Mouse (Mus musculus) olfactory bulb, adult 2 months (tissue): Measurements from ENCODE around the gene Esm1. TPM values are rescaled to one million over a fixed set of nuclear protein-coding genes. Genes with fewer than 3 reads are reported as not detected.
"Not testable (repeated sequence)": the region's sequence is repeated elsewhere in the genome, so short reads cannot be mapped to it uniquely, and the experiment has no call there.

Experiments
- H3K27ac ChIP-seq: fragments of 200-500 bp; 2 replicates; pipeline ENCODE4 v1.5.1; 2012; ENCODE audit warnings: low read depth, low read length; ENCODE audit not compliant: insufficient read depth
- H3K4me1 ChIP-seq: fragments of 200-500 bp; 2 replicates; pipeline ENCODE4 v1.6.1; 2012; ENCODE audit warnings: low read length; ENCODE audit not compliant: control insufficient read depth, insufficient read depth
- H3K4me3 ChIP-seq: fragments of 200-500 bp; 2 replicates; pipeline ENCODE4 v1.5.1; 2012; ENCODE audit warnings: mild to moderate bottlenecking, low read depth, low read length, moderate library complexity; ENCODE audit not compliant: insufficient read depth
- CTCF ChIP-seq: fragments of 200-500 bp; IDR thresholded peaks from 2 replicates; pipeline ENCODE4 v1.5.1; 2012; ENCODE audit warnings: low read depth, mild to moderate bottlenecking, low read length, moderate library complexity; ENCODE audit not compliant: insufficient read depth
- POLR2A ChIP-seq: fragments of 200-500 bp; IDR thresholded peaks from 2 replicates; pipeline ENCODE4 v1.6.1; 2012; ENCODE audit warnings: mild to moderate bottlenecking, low read depth, low read length, moderate library complexity; ENCODE audit not compliant: insufficient read depth
- WGBS: fragments of 180-500 bp; shearing (Covaris S2); methylation state at CpG from one replicate; pipeline ENCODE4 v1.1.7; 2018; 5-methylcytosine and 5-hydroxymethylcytosine counted together
- polyA plus RNA-seq: library from polyadenylated mRNA; stranded (reverse); fragments of >200 nt; gene quantifications from 2 replicates; pipeline ENCODE4 v1.2.4, GENCODE M21; 2012; ENCODE audit warnings: low replicate concordance; ENCODE audit not compliant: missing spikeins, insufficient read depth, insufficient read length

Esm1 gene
- polyA plus RNA-seq, 1 experiment, result not detected

GRCm38 (mm10) chr13:113224105-113224504 lies 14.6 kb downstream of the Esm1 start:
- WGBS, result 10% methylated on average over 2 of the region's 2 CpGs
- TF ChIP-seq CTCF (no peak), POLR2A (no peak)
- Histone ChIP-seq H3K27ac (peak overlapping the region; percentile 79; the same call in 1 of the 2 replicates), H3K4me1 (peaks cover 11% of the 10 kb centered on the region), H3K4me3 (no peak overlapping the region)

DNA sequence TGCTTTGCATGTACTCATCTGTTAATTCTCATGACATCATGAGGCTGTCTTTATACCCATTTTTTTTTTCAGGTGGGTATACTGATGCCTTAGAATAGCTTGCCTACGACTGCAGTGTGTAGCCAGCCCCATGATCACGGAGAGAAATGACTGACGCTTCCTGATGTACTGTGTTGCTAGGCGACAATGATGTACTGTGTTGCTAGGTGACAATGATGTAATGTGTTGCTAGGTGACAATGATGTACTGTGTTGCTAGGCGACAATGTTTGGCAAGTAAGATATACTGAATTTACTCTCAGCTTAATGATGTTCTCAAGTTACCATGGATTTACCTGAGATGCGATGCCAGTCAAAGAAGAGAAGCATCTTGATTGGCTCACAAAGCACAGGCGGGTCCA lies 16.4 kb downstream of the Esm1 start, which contains the start of gene Gzmk:
TSS of gene Gzmk (minus strand) at position 98 of the 400 bp plus-strand sequence.
- H3K27ac ChIP-seq, result no peak within 1 kb of the TSS
- peaks cover 11% of the 10 kb centered on the region for H3K4me1 ChIP-seq
- TF ChIP-seq CTCF, result no peak
- TF ChIP-seq POLR2A, result no peak
- H3K4me3 ChIP-seq, result no peak within 1 kb of the TSS
- WGBS, result 41% methylated on average over 7 of the region's 7 CpGs

GRCm38 (mm10) chr13:113227076-113227475 lies 17.6 kb downstream of the Esm1 start:
- Histone ChIP-seq H3K4me1 (peaks cover 8% of the 10 kb centered on the region), H3K4me3 (no peak overlapping the region), H3K27ac (no peak overlapping the region)
- TF ChIP-seq POLR2A (no peak), CTCF (no peak)
- 83% methylated on average over 4 of the region's 4 CpGs for WGBS

DNA sequence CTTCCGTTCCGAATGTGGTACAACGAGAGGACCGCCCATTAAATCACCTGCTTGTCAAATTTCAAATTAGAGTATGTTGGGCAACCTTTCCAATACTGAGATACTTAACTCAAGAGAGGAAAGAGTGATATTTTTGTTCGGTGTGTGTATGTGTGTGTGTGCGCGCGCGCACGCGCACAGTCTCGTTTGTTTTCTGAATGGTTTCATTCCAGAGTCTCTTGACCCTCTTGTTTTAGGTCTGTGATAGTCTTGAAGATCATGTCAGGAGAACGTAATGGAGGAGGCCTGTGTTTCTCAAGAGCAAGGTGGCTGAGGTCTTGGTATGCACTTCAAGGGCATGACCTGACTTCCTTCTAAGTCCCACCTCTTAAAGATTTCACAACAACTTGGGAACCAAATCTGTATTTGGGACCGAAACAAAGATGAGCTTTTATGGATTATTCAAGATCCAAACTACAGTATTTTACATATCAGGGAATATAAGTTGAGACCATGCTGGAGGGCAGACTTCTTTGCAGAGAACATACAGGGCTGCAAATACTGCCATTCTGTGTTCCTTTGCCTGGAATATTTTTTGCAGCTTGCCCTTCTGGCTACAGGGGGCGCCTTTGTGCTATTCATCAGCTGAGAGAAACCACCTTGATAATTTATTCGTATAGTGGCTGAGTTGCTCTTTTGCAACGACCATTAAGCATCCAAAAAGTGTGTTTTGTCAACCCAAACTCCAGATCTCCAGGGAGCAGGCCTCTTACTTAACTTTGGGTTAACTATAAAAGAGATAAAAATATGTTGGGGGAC lies 18.4 kb downstream of the Esm1 start:
- Histone ChIP-seq H3K4me3 (no peak overlapping the region), H3K4me1 (peaks cover 8% of the 10 kb centered on the region), H3K27ac (no peak overlapping the region)
- WGBS, result 88% methylated on average over 17 of the region's 17 CpGs
- no peak for TF ChIP-seq POLR2A
- no peak for TF ChIP-seq CTCF

- no peak for TF ChIP-seq CTCF
- no peak for TF ChIP-seq POLR2A
- H3K27ac ChIP-seq, result no peak overlapping the region
- H3K4me3 ChIP-seq, result no peak overlapping the region
- WGBS, result 34% methylated on average over 6 of the region's 6 CpGs
- peaks cover 2% of the 10 kb centered on the region for H3K4me1 ChIP-seq
These were observed 32.7 kb downstream of the Esm1 start for GRCm38 (mm10) chr13:113242129-113242528.

DNA sequence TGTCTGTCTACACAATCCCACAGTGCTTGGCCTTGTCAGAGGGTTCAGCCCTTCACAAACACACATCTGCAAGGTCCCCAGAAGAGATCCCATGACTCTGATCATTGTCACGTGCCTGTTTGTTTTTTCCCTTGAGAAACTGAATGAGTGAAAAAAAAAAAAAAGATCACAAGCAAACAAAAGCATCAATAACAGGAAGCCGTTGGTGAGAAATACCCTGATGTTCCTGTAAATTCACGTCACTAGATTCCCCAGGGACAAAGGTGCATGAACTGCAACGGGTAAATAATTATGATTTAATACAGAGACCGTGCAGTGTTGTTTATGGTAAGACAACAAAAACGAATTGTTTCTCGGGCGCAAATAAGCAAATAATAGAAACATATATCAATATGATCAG lies 35.6 kb downstream of the Esm1 start:
- WGBS, result 86% methylated on average over 8 of the region's 8 CpGs
- TF ChIP-seq POLR2A (no peak), CTCF (no peak)
- Histone ChIP-seq H3K27ac (no peak overlapping the region), H3K4me3 (no peak overlapping the region), H3K4me1 (peaks cover 5% of the 10 kb centered on the region)

DNA sequence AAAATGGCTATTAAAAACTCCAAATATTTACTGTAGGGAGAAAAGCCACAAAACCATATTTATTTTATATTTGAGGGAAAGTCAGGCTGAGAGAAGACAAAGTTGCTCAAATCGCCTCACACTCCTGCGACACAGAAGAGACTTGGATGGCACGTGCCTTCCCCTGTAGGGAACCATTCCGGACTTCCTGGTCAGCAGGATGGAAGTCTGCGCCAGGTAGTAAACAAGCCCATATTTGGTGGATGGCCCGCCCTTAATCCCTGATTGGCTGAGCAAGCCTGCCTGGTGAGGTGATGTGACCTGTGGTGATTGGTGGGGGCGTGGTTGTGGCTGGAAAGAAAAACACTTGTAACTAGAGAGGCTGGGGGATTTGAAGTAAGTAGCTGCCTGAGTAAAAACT lies 43.1 kb downstream of the Esm1 start:
- WGBS, result 90% methylated on average over 7 of the region's 7 CpGs
- H3K27ac ChIP-seq, H3K4me1 ChIP-seq, H3K4me3 ChIP-seq: not testable (repeated sequence)

DNA sequence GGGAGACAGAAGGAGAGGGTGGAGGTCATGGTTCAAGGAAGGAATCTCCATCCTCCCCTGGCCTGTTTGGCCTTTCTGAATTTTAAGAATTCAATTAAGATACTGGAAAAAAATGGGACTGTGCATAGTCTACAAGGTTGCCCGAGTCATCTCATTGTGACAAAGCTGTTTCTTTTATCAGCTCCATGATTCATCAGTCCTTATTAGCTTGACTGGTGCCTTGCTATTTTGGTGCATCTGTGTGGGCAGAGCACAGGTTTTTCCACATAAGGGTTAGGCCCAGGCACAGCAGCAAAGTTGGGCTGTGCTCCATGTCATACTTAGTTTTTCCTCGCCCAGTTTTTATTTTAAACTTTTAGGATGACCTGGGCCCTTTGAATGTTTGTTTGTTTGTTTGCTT lies 47.3 kb downstream of the Esm1 start:
- Histone ChIP-seq H3K4me3 (no peak overlapping the region), H3K27ac (peak overlapping the region; percentile 94), H3K4me1 (peaks cover 10% of the 10 kb centered on the region)
- TF ChIP-seq POLR2A (no peak), CTCF (no peak)
- 54% methylated on average over 2 of the region's 2 CpGs for WGBS

- TF ChIP-seq POLR2A (no peak), CTCF (peak; percentile 36; the same call in 1 of the 2 replicates)
- no peak overlapping the region for H3K4me3 ChIP-seq
- 51% methylated on average over 5 of the region's 5 CpGs for WGBS
- H3K27ac ChIP-seq, result peak overlapping the region; percentile 58; the same call in 1 of the 2 replicates
- H3K4me1 ChIP-seq, result peaks cover 10% of the 10 kb centered on the region
These were observed 47.7 kb downstream of the Esm1 start for GRCm38 (mm10) chr13:113257190-113257589.
